Mouse (Mus musculus) C2C12 (cell line): Measurements from ENCODE around the gene Sqstm1. TPM values are rescaled to one million over a fixed set of nuclear protein-coding genes. Genes with fewer than 3 reads are reported as not detected.

Experiments used
- H3K27me3 ChIP-seq: one replicate; pipeline ENCODE4 v1.6.1; 2011; ENCODE audit not compliant: control insufficient read depth, insufficient read depth, insufficient read length
- H3K36me3 ChIP-seq: one replicate; pipeline ENCODE4 v1.6.1; 2011; ENCODE audit not compliant: control insufficient read depth, insufficient read depth
- H3K4me3 ChIP-seq: one replicate; pipeline ENCODE4 v1.5.1; 2011; ENCODE audit warnings: mild to moderate bottlenecking, control low read depth; ENCODE audit not compliant: poor library complexity, insufficient read depth, severe bottlenecking
- H3K79me2 ChIP-seq: one replicate; pipeline ENCODE4 v1.6.1; 2011; ENCODE audit not compliant: control insufficient read depth, insufficient read depth
- H3K79me3 ChIP-seq: one replicate; pipeline ENCODE4 v1.6.1; 2011; ENCODE audit warnings: low read depth, control low read depth
- H3ac ChIP-seq: one replicate; pipeline ENCODE3; 2011; ENCODE audit warnings: low read depth; ENCODE audit not compliant: control insufficient read depth, insufficient read length
- CEBPB ChIP-seq: IDR thresholded peaks from one replicate; pipeline ENCODE4 v1.6.1; 2011; ENCODE audit warnings: low read depth, mild to moderate bottlenecking, control low read depth, moderate library complexity
- CTCF ChIP-seq: IDR thresholded peaks from one replicate; pipeline ENCODE4 v1.5.1; 2011; ENCODE audit not compliant: control insufficient read depth, insufficient read depth, insufficient read length
- FOSL1 ChIP-seq: IDR thresholded peaks from one replicate; pipeline ENCODE4 v1.8.0; 2011; ENCODE audit warnings: mild to moderate bottlenecking, low read length; ENCODE audit not compliant: poor library complexity, insufficient read depth, severe bottlenecking
- MAX ChIP-seq: IDR thresholded peaks from one replicate; pipeline ENCODE4 v1.6.1; 2011; ENCODE audit warnings: mild to moderate bottlenecking, control low read depth
- MYOD1 ChIP-seq: IDR thresholded peaks from one replicate; pipeline ENCODE4 v1.6.1; 2011; ENCODE audit warnings: low read depth; ENCODE audit not compliant: control insufficient read depth, insufficient read length
- MYOG ChIP-seq: IDR thresholded peaks from one replicate; pipeline ENCODE4 v1.6.1; 2011; ENCODE audit not compliant: control insufficient read depth, insufficient read length; ENCODE audit errors: extremely low read depth
- USF1 ChIP-seq: IDR thresholded peaks from one replicate; pipeline ENCODE4 v1.6.1; 2011; ENCODE audit warnings: low read depth, mild to moderate bottlenecking, control low read depth, moderate library complexity
- polyA plus RNA-seq: library from polyadenylated mRNA; unstranded; fragments of >200 nt; fragmentation: generic; extraction: Trizol; gene quantifications from one replicate; pipeline ENCODE4 v1.2.1, GENCODE M21; 2012; ENCODE audit warnings: missing spikeins

The Sqstm1 gene
- polyA plus RNA-seq, 1 experiment, result 660 TPM

DNA sequence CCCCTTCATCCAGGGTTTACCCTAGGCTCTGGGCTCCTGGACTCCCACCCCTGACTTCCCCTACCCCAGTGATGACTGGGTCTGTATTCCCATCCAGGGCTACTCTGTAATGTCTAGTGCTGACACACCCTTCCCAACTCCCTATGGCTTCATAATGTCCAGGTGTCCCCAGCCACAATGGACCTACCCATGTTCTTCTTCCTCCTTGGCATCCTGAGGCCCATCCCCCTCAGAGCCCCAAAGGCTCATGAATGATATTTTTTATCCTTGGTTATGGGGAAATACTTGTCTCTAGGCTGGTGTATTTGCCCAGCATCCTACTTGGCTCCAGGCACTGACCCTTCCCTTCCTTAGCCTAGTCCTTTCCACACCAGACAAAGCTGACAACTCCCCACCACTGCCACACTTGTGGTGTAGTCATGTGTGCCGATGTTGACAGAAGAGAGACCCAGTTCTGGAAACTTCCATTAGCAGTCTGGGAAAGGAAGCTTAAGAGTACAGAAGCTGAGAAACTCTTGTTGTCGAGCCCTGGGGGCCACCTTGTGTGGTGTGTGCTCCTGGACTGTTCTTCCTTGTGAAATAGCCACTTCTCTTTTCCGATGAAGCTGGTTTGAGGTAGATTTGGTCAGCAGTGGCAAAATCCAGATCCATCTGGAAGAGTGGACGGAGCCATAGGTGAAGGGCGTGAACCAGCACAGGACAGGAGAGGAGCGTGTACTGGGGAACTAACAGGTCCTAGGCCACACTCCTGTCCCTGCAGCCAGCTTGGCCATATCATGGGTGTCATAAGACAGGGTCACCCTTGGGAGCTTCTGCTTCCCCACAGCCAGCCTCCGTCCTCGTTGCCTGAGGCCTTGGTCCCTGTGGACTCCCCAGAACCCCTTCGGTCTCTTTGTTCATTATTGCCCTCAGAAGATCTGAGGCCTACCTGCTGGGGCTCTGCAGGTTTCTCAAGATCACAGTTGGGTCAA lies 28.5 kb upstream of the Sqstm1 start:
- Histone ChIP-seq H3K36me3 (peaks cover 23% of the 10 kb centered on the region), H3K79me2 (no peaks in the 10 kb centered on the region), H3K27me3 (no peaks in the 10 kb centered on the region), H3K79me3 (no peaks in the 10 kb centered on the region), H3ac (no peak overlapping the region), H3K4me3 (no peak overlapping the region)
- TF ChIP-seq USF1, result no peak

DNA sequence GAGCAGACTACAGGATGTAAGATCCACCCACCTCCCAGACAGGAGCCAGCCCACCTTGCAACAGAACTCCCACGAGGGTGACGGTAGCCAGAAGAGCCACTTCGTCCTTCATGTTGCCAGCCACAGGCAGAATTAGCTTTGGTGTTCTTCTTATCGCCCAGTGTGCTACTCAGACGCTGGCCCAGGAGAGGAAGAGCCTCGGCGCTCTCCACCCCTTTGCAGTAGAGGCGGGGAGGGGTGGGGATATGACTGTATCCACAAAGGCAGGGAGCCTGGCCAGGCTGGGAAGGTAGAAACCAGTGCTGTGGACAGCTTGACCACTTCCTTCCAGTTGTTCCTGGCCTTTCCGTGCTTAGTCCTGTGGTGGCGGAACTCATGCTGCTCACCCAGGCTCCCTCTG lies 27.7 kb upstream of the Sqstm1 start, which contains the start of gene Ltc4s:
Ltc4s (minus strand) TSS at position 293 of the 400 bp plus-strand sequence.
- peaks cover 31% of the 10 kb centered on the region for H3K36me3 ChIP-seq
- no peak within 1 kb of the TSS for H3K4me3 ChIP-seq
- no peaks in the 10 kb centered on the region for H3K79me2 ChIP-seq
- TF ChIP-seq MAX, result no peak
- no peak for TF ChIP-seq USF1
- no peak for TF ChIP-seq CEBPB
- TF ChIP-seq MYOD1, result no peak
- no peak for TF ChIP-seq CTCF
- TF ChIP-seq FOSL1, result no peak
- no peak for TF ChIP-seq MYOG
- no peak within 1 kb of the TSS for H3ac ChIP-seq
- H3K27me3 ChIP-seq, result no peaks in the 10 kb centered on the region
- no peaks in the 10 kb centered on the region for H3K79me3 ChIP-seq

DNA sequence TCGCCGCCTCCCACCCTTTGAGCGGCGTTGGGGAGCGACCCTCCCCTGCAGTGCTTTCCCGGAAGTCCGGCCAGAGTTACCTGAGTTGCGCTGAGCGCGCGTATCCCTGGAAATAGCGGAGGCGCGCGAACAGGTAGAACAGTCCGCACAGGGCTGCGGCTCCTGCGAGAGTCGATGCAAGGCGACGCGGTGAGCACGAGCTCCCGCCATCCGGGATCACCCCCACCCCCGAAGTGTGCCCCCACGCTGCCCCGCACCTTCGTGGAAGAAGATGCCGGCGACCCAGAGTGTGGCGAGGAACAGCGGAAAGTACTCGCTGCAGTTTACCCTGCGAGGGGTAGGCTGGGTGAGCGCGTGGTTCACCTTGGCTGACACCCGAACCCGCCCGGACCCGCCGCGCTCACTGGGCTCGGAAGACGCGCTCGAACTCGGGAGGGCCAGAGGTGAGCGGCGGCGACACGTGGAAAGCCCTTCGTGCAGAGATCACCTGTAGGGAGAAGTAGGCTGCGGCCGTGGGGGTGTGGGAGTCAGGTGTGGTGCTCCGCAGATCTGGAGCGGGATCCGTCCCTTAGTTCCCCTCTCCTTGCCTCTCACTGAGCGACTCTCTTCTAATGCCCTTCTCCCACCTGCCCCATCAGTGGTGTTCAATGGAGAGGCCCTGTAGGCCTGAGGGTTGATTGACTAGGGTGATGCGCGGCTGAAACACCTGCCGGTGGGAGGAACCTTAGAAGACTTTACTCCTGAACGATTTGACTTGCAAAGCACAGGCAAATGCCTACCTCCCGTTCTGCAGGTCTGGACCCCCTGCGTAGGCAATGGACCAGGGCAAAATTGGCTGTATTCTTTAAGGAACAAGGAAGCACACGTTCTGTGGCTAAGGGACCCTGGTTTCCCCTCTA lies 26.6 kb upstream of the Sqstm1 start:
- Histone ChIP-seq H3K79me3 (no peaks in the 10 kb centered on the region), H3K4me3 (no peak overlapping the region), H3K79me2 (peaks cover under 1% of the 10 kb centered on the region), H3K36me3 (peaks cover 42% of the 10 kb centered on the region), H3ac (peak overlapping the region; percentile 22), H3K27me3 (no peaks in the 10 kb centered on the region)
- TF ChIP-seq MYOD1, result no peak
- no peak for TF ChIP-seq CTCF
- TF ChIP-seq MAX, result no peak
- TF ChIP-seq FOSL1, result no peak
- no peak for TF ChIP-seq USF1
- TF ChIP-seq MYOG, result no peak
- no peak for TF ChIP-seq CEBPB

DNA sequence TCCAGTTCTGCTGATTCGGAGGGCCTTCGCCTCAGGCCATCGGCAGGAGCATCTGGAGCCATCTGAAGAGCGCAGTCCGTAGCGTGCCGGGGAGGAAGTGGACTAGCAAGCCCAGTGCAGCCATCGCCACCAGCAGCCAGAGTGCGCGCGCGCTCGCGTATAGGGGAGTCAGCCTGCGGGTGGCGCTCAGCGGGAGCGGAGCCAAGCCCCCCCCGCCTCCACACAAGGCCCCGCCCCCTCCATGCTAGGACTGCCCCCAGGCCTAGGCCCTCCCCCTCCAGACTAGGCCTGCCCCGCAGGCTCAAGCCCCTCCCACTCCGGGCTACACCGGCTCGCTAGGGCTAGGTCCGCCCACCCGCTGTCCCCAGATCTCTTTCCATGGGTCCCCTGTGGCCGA lies 25.9 kb upstream of the Sqstm1 start:
- no peaks in the 10 kb centered on the region for H3K79me3 ChIP-seq
- H3K27me3 ChIP-seq, result no peaks in the 10 kb centered on the region
- peaks cover 7% of the 10 kb centered on the region for H3K79me2 ChIP-seq
- no peak overlapping the region for H3K4me3 ChIP-seq
- H3K36me3 ChIP-seq, result peaks cover 49% of the 10 kb centered on the region
- TF ChIP-seq MAX (no peak), USF1 (no peak), CTCF (peak; percentile 95), FOSL1 (no peak), MYOG (no peak)
- peak overlapping the region; percentile 22 for H3ac ChIP-seq

DNA sequence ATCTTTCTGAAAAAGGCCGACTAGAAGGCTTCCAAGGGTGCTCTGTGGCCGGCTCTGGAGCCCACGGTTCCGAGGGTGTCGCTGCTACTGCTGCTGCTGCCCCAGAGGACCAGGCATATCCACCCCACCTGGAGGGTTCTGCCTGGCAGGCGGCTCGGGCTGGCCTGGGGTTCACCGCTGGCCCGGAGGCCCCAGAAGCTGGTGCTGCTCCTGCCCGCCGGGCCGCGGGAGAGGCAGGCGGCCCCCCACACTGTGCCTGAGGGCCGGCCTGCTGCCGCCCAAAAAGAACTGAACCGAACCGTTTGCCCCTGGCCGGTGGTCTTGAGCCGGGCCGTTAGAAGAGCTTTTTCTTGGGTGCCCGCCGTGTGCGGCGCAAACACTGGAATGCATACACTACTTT lies 24.0 kb upstream of the Sqstm1 start:
- peaks cover 23% of the 10 kb centered on the region for H3K79me2 ChIP-seq
- H3K27me3 ChIP-seq, result no peaks in the 10 kb centered on the region
- H3ac ChIP-seq, result no peak overlapping the region
- no peak overlapping the region for H3K4me3 ChIP-seq
- peaks cover 66% of the 10 kb centered on the region for H3K36me3 ChIP-seq
- TF ChIP-seq FOSL1, result no peak
- no peak for TF ChIP-seq CEBPB
- no peak for TF ChIP-seq MYOG
- no peak for TF ChIP-seq USF1
- TF ChIP-seq MYOD1, result no peak
- TF ChIP-seq CTCF, result no peak
- TF ChIP-seq MAX, result no peak
- peaks cover 3% of the 10 kb centered on the region for H3K79me3 ChIP-seq
